Mouse (Mus musculus): ENCODE measurements around the gene Hadha. TPM values are rescaled to one million over a fixed set of nuclear protein-coding genes. Genes with fewer than 3 reads are reported as not detected.

Hadha gene
- polyA plus RNA-seq, 1 experiment, result 122 TPM

DNA sequence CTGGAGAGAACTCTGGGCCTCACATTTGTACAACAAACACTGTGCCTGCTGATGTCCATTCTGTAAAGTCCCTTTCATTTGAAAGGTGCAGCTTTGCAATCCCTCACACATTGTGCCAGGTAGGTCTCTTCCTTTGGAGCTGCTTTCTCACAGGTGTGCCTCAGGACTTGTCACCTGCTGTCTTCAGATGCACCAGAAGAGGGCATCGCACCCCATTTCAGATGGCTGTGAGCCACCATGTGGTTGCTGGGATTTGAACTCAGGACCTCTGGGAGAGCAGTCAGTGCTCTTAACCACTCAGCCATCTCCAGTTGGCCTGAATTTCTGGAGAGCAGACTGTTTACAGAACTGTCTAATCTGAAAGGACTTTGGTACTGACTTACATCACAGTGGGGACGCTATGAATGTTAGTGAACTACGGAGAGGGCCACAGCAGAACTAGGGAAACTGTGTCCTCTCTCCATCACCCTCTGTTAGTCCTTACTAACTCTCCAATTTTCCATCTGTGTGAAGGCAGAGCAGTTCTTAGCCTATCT, 42.4 kb downstream of the Hadha start:
- Histone ChIP-seq H3K27me3 (replicated peaks; ENCODE audit: control insufficient read depth, insufficient read depth, low read length) (no peaks in the 10 kb centered on the region), H3K27ac (ENCODE audit: insufficient read depth, low read depth, low read length) (no peak overlapping the region), H3K4me3 (ENCODE audit: insufficient read depth, low read depth, low read length) (no peak overlapping the region), H3K36me3 (ENCODE audit: control insufficient read depth, insufficient read depth, low read length) (no peaks in the 10 kb centered on the region), H3K4me1 (ENCODE audit: control insufficient read depth, insufficient read depth, low read length) (no peaks in the 10 kb centered on the region)
- TF ChIP-seq POLR2A (IDR thresholded peaks at IDR 0.05; ENCODE audit: low read depth, low read length) (no peak), CTCF (conservative IDR thresholded peaks at IDR 0.05; ENCODE audit: insufficient read depth, insufficient read length, low read depth, low read length) (peak; percentile 27; the same call in 1 of the 2 replicates)
- WGBS, result 85% methylated on average over 3 of the region's 3 CpGs
- DNase-seq, result no peak

DNA sequence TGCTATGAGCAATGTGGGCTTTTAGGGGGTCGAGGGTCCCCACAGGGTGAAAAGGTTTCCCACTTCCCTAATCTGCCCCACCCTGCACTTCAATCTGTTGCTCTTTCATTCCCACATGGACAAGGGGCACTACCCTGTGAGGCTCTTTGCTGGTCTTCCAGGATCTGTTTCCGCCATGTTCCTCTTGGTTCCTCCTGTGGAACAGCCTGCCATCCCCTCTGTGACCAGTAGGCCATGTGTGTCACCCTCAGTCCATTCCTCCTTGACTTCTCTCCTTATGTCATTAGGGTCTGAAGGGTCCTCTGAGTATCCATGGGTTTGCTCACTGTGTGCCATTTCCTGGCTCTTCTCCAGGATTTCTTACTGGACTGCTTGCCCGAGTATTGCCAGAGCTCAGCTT, 43.2 kb downstream of the Hadha start:
- H3K36me3 ChIP-seq (ENCODE audit: control insufficient read depth, insufficient read depth, low read length), result no peaks in the 10 kb centered on the region
- 73% methylated on average over 3 of the region's 3 CpGs for WGBS
- H3K27me3 ChIP-seq (replicated peaks; ENCODE audit: control insufficient read depth, insufficient read depth, low read length), result no peaks in the 10 kb centered on the region
- H3K4me3 ChIP-seq (ENCODE audit: insufficient read depth, low read depth, low read length), result no peak overlapping the region
- DNase-seq, result no peak
- H3K27ac ChIP-seq (ENCODE audit: insufficient read depth, low read depth, low read length), result no peak overlapping the region
- TF ChIP-seq CTCF (conservative IDR thresholded peaks at IDR 0.05; ENCODE audit: insufficient read depth, insufficient read length, low read depth, low read length) (no peak), POLR2A (IDR thresholded peaks at IDR 0.05; ENCODE audit: low read depth, low read length) (no peak)
- H3K4me1 ChIP-seq (ENCODE audit: control insufficient read depth, insufficient read depth, low read length), result no peaks in the 10 kb centered on the region

DNA sequence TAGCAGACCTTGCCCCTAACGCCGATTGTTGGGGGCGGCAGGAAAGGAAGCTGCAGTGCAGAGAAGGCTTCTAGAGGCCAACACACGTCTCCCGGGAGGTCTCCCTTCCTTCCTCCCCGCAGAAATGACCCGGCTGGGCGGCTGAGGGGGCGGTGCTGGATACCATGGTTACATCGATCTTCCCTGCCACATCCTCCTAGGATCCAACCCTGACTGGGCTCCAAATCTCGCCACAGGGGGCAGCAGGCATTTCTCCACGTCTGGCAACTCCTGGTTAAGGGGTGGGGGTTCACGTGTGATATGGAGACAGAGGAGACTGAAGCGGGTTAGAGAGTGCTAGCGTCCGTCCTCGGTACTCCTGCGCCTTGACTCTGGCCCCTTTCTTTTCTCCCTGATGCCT, 43.8 kb downstream of the Hadha start:
- Histone ChIP-seq H3K27me3 (replicated peaks; ENCODE audit: control insufficient read depth, insufficient read depth, low read length) (no peaks in the 10 kb centered on the region), H3K27ac (ENCODE audit: insufficient read depth, low read depth, low read length) (no peak overlapping the region), H3K4me1 (ENCODE audit: control insufficient read depth, insufficient read depth, low read length) (no peaks in the 10 kb centered on the region), H3K4me3 (ENCODE audit: insufficient read depth, low read depth, low read length) (no peak overlapping the region), H3K36me3 (ENCODE audit: control insufficient read depth, insufficient read depth, low read length) (no peaks in the 10 kb centered on the region)
- DNase-seq, result peak; percentile 21
- TF ChIP-seq CTCF (conservative IDR thresholded peaks at IDR 0.05; ENCODE audit: insufficient read depth, insufficient read length, low read depth, low read length), result 0 out of 2 replicates have a peak, but pooled peaks have one; percentile 10
- no peak for TF ChIP-seq POLR2A (IDR thresholded peaks at IDR 0.05; ENCODE audit: low read depth, low read length)
- WGBS, result 12% methylated on average over 18 of the region's 18 CpGs

DNA sequence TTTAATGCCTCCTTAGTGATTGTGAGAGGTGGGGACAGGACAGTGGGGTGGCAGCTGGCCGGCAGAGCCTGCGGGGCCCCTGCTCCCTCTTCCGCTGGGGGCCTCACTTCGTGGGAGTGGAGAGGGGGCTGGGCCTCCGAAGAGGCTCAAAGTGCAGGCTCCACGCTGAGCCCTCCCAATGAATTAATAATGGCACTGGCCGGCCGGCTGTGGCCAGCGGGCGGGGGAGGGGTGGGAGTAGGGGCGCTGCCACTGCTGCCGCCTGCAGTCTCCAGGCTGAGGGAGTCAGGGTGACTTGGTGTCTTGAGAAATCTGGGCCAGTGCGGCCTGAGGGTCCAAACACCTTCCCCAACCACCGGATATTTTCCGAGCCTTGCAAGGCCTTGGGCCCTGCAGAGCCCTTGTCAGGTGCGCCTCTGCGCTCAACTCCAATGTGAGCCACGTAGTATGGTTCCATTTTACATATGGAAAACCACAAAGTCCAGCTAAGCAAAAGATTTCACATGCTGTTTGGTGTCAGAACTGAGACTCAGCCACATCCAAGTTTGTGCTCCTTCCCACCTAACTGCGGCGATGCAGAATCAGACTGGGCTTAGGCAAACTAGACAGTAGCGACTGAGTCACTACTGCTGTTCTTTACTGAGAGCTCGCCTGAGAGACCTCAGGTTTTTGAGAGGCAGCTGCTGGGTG, 44.4 kb downstream of the Hadha start:
- H3K27me3 ChIP-seq (replicated peaks; ENCODE audit: control insufficient read depth, insufficient read depth, low read length), result no peaks in the 10 kb centered on the region
- TF ChIP-seq CTCF (conservative IDR thresholded peaks at IDR 0.05; ENCODE audit: insufficient read depth, insufficient read length, low read depth, low read length), result no peak
- no peak for TF ChIP-seq POLR2A (IDR thresholded peaks at IDR 0.05; ENCODE audit: low read depth, low read length)
- H3K27ac ChIP-seq (ENCODE audit: insufficient read depth, low read depth, low read length), result no peak overlapping the region
- WGBS, result 40% methylated on average over 22 of the region's 22 CpGs
- H3K4me3 ChIP-seq (ENCODE audit: insufficient read depth, low read depth, low read length), result no peak overlapping the region
- no peaks in the 10 kb centered on the region for H3K4me1 ChIP-seq (ENCODE audit: control insufficient read depth, insufficient read depth, low read length)
- H3K36me3 ChIP-seq (ENCODE audit: control insufficient read depth, insufficient read depth, low read length), result no peaks in the 10 kb centered on the region
- DNase-seq, result no peak

DNA sequence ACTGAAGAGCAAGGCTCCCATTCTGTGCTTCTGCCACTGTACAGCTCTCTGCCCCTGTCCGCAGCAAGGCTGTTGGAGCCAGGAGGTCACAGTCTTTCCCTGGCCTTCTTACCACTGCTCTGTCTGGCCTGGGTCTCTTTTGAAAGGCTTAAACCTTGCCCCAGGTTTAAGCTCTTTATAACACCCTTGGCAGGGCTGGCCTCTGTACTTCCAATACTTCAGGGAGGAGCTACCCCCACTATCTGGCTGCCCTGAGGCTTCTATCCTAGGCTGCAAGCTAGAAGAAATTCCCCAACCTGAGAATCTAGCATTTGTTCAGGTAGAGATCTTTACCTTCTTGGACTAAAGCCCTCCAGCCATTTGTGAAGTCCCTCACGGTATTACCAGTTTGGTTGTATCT, 45.1 kb downstream of the Hadha start:
- Histone ChIP-seq H3K36me3 (ENCODE audit: control insufficient read depth, insufficient read depth, low read length) (no peaks in the 10 kb centered on the region), H3K27me3 (replicated peaks; ENCODE audit: control insufficient read depth, insufficient read depth, low read length) (0 out of 2 replicates have a peak, but pooled peaks cover 1% of the 10 kb centered on the region), H3K4me3 (ENCODE audit: insufficient read depth, low read depth, low read length) (no peak overlapping the region), H3K27ac (ENCODE audit: insufficient read depth, low read depth, low read length) (no peak overlapping the region), H3K4me1 (ENCODE audit: control insufficient read depth, insufficient read depth, low read length) (no peaks in the 10 kb centered on the region)
- 69% methylated on average over 2 of the region's 2 CpGs for WGBS
- TF ChIP-seq CTCF (conservative IDR thresholded peaks at IDR 0.05; ENCODE audit: insufficient read depth, insufficient read length, low read depth, low read length) (no peak), POLR2A (IDR thresholded peaks at IDR 0.05; ENCODE audit: low read depth, low read length) (no peak)
- no peak for DNase-seq

DNA sequence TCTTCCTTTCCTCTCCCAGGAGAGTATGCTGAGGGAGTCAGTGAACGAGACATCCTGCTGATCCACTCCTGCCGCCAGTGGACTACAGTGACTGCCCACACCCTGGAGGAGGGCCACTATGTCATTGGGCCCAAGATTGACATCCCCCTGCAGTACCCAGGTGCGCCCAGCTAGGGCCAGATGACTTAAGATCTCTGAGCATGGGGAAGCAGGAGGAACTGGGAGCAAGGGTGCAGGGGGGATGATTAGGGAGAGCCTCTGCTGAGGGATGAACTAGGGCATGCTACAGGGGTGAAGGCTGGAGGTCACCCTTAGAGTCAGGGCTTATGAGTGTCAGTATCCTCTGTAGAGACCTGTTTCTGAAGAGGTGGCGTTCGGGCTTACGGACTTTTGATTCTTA, 46.7 kb downstream of the Hadha start:
- no peak for DNase-seq
- Histone ChIP-seq H3K36me3 (ENCODE audit: control insufficient read depth, insufficient read depth, low read length) (no peaks in the 10 kb centered on the region), H3K4me1 (ENCODE audit: control insufficient read depth, insufficient read depth, low read length) (no peaks in the 10 kb centered on the region), H3K4me3 (ENCODE audit: insufficient read depth, low read depth, low read length) (no peak overlapping the region), H3K27me3 (replicated peaks; ENCODE audit: control insufficient read depth, insufficient read depth, low read length) (0 out of 2 replicates have a peak, but pooled peaks cover 1% of the 10 kb centered on the region), H3K27ac (ENCODE audit: insufficient read depth, low read depth, low read length) (no peak overlapping the region)
- 90% methylated on average over 6 of the region's 6 CpGs for WGBS
- TF ChIP-seq CTCF (conservative IDR thresholded peaks at IDR 0.05; ENCODE audit: insufficient read depth, insufficient read length, low read depth, low read length), result no peak
- TF ChIP-seq POLR2A (IDR thresholded peaks at IDR 0.05; ENCODE audit: low read depth, low read length), result no peak

DNA sequence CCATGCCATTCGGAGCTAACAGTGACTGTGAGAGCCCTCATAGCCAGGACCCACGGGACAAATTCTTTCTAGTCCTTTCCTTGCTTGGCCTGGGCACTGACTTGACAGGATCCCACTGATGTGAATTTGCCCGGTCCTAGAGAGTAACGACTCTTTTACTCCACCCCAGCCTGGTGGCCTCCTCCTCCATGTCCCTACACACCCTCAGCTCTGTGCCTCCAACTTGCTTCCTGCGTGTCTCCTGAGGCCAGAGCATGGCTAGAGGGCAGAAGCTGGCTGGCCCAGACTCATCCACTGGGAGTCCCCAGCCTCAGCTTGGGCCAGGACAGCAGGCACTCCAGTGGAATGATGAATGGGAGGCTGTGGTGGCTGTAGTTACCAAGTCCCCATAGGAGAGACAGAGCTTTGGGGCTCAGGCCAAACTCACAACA, 47.3 kb downstream of the Hadha start:
- Histone ChIP-seq H3K27ac (ENCODE audit: insufficient read depth, low read depth, low read length) (no peak overlapping the region), H3K4me3 (ENCODE audit: insufficient read depth, low read depth, low read length) (no peak overlapping the region), H3K4me1 (ENCODE audit: control insufficient read depth, insufficient read depth, low read length) (no peaks in the 10 kb centered on the region), H3K36me3 (ENCODE audit: control insufficient read depth, insufficient read depth, low read length) (no peaks in the 10 kb centered on the region), H3K27me3 (replicated peaks; ENCODE audit: control insufficient read depth, insufficient read depth, low read length) (0 out of 2 replicates have a peak, but pooled peaks cover 1% of the 10 kb centered on the region)
- no peak for TF ChIP-seq CTCF (conservative IDR thresholded peaks at IDR 0.05; ENCODE audit: insufficient read depth, insufficient read length, low read depth, low read length)
- TF ChIP-seq POLR2A (IDR thresholded peaks at IDR 0.05; ENCODE audit: low read depth, low read length), result no peak
- WGBS, result 37% methylated on average over 5 of the region's 5 CpGs
- DNase-seq, result no peak

Measured in kidney, adult 2 months (tissue).